Comparison of ENCODE assay signal across 15 mouse cellular contexts in genomic region chr7:69641652-69642051, GRCm38 (mm10).
"Had no signal": no experiment of that assay in that cellular context is flagged by ENCODE, and none has a peak within 500 bp of the region (broad histone marks: within the 10 kb centered on the region; RNA-seq: fewer than 3 reads in every experiment).

No protein-coding gene starts in this region.

- H3K4me2 ChIP-seq: limb, embryonic 13.5 days; stomach, embryonic 15.5 days had no signal

- H3K9ac ChIP-seq: limb, embryonic 13.5 days; liver, embryonic 14.5 days; stomach, embryonic 15.5 days had no signal

- H3K4me3 ChIP-seq: limb, embryonic 13.5 days; stomach, embryonic 15.5 days had no signal

- H3K27ac ChIP-seq: kidney, postnatal 0 days; limb, embryonic 13.5 days; liver, embryonic 14.5 days; stomach, embryonic 15.5 days had no signal

- H3K36me3 ChIP-seq: limb, embryonic 13.5 days; stomach, embryonic 15.5 days had no signal

- ATAC-seq: hindbrain, embryonic 16.5 days; inflammation-experienced regulatory T-cells, adult 6 months had no signal

- DNase-seq: kidney, adult 11 months; kidney, adult 9 months; kidney, postnatal 4 days; left cerebral cortex, postnatal 4 days; lung, adult 18-20 months; lung, postnatal 36 days; right cerebral cortex, postnatal 14 days; thymus, adult 2 months; thymus, postnatal 25 days had no signal

- H3K27me3 ChIP-seq: limb, embryonic 13.5 days; stomach, embryonic 15.5 days had no signal

- H3K9me3 ChIP-seq: limb, embryonic 13.5 days; stomach, embryonic 15.5 days had no signal

- H3K4me1 ChIP-seq: limb, embryonic 13.5 days; stomach, embryonic 15.5 days had no signal
